Mouse (Mus musculus) midbrain, embryonic 11.5 days (tissue): ENCODE data around the gene Skint8. TPM values are rescaled to one million over a fixed set of nuclear protein-coding genes. Genes with fewer than 3 reads are reported as not detected.
"Not testable (repeated sequence)": the region's sequence is repeated elsewhere in the genome, so short reads cannot be mapped to it uniquely, and the experiment has no call there.

Source experiments
- ATAC-seq: fragments of 200-750 bp; cut with Nextera tagmentation; 2 replicates; pipeline ENCODE4 v1.8.0; 2017; ENCODE audit warnings: moderate TSS enrichment, moderate library complexity; ENCODE audit not compliant: low FRiP score
- DNase-seq: peaks from one replicate; pipeline ENCODE4 v3.0.0; 2015; ENCODE audit warnings: low spot score; ENCODE audit errors: missing footprints
- H3K27ac ChIP-seq: fragments of 300-500 bp; sonication (generic); 2 replicates; pipeline ENCODE4 v1.5.1; 2014; ENCODE audit warnings: low read depth, low read length
- H3K27me3 ChIP-seq: fragments of 300-500 bp; sonication (generic); 2 replicates; pipeline ENCODE4 v1.6.1; 2014; ENCODE audit warnings: mild to moderate bottlenecking, low read length, moderate library complexity, mixed read lengths; ENCODE audit not compliant: control insufficient read depth, insufficient read depth
- H3K36me3 ChIP-seq: fragments of 300-500 bp; sonication (generic); 2 replicates; pipeline ENCODE4 v1.6.1; 2014; ENCODE audit warnings: mild to moderate bottlenecking, low read length, moderate library complexity, mixed read lengths; ENCODE audit not compliant: control insufficient read depth, insufficient read depth
- H3K4me1 ChIP-seq: fragments of 300-500 bp; sonication (generic); 2 replicates; pipeline ENCODE4 v1.6.1; 2014; ENCODE audit warnings: low read length; ENCODE audit not compliant: control insufficient read depth, insufficient read depth
- H3K4me2 ChIP-seq: fragments of 300-500 bp; sonication (generic); 2 replicates; pipeline ENCODE4 v1.6.1; 2014; ENCODE audit warnings: mild to moderate bottlenecking, moderate library complexity
- H3K4me3 ChIP-seq: fragments of 300-500 bp; sonication (generic); 2 replicates; pipeline ENCODE4 v1.5.1; 2014; ENCODE audit warnings: low read depth, low read length
- H3K9ac ChIP-seq: fragments of 300-500 bp; sonication (generic); 2 replicates; pipeline ENCODE4 v1.6.1; 2014; ENCODE audit warnings: low read length
- H3K9me3 ChIP-seq: fragments of 300-500 bp; sonication (generic); 2 replicates; pipeline ENCODE4 v1.6.1; 2016; ENCODE audit warnings: low read length; ENCODE audit not compliant: control insufficient read depth
- WGBS: fragments of 180-500 bp; shearing (Covaris S2); extraction: QIAGEN DNeasy Blood & Tissue Kit; methylation state at CpG from one replicate; pipeline ENCODE4 v1.1.7; 2014; 5-methylcytosine and 5-hydroxymethylcytosine counted together
- polyA plus RNA-seq: library from polyadenylated mRNA; unstranded; fragments of >200 nt; fragmentation: Nextera tagmentation; extraction: Ambion mirVana; gene quantifications from 2 replicates; pipeline ENCODE4 v1.2.1, GENCODE M21; 2014

The Skint8 gene
- polyA plus RNA-seq, 1 experiment from 2014 or later = not detected

DNA sequence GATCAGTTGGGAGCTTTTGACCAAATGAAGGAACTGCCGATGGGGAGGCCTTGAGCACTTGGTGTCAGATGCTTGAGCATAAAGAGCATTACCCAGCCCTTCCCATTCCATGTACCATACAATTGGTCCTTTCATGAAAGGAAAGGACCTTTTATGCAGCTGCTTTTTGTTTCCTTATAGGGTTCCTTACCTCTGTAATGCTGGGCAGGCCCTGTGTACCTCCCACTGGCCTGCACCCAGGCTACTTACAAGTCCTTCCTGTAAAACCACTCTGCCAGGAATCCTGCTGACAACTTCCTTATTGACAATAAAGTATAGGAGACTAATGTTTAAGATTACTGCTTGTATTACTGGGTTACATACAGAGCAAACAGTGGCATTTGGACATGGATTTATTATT is 17.7 kb upstream of the Skint8 start:
- Histone ChIP-seq H3K27me3 (no peaks in the 10 kb centered on the region), H3K4me1 (no peaks in the 10 kb centered on the region), H3K27ac (no peak overlapping the region), H3K36me3 (no peaks in the 10 kb centered on the region), H3K4me3 (no peak overlapping the region), H3K9ac (no peak overlapping the region), H3K4me2 (no peak overlapping the region), H3K9me3 (no peaks in the 10 kb centered on the region)
- WGBS = 85% methylated on average over 1 of the region's 1 CpGs
- DNase-seq (no peak), ATAC-seq (no peak)

DNA sequence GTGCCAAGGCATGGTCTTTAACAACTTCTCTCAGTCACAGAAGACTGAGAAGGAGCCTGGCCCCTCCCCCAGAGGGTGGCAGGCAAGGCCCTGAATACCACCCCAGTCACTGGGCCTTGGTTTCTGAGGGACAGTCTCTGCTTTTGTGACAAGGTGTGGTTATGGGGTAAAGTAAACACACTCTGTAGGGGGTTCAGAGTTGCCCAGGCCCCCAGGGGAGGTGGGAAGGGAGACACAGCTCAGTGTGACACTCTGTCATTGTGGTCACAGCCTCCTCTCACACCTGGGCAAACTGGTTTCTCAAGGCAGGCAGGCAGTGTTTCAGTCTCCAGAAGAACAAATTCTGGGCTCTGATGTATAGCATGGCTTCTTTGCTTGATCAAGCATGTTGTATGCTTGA is 16.4 kb upstream of the Skint8 start, which contains the start of gene Slc5a9:
Slc5a9 (minus strand) TSS at position 144 of the 400 bp plus-strand sequence.
- DNase-seq (no peak), ATAC-seq (no peak)
- Histone ChIP-seq H3K4me2 (no peak within 1 kb of the TSS), H3K27ac (no peak within 1 kb of the TSS), H3K9me3 (no peaks in the 10 kb centered on the region), H3K4me3 (no peak within 1 kb of the TSS), H3K27me3 (no peaks in the 10 kb centered on the region), H3K36me3 (no peaks in the 10 kb centered on the region), H3K4me1 (no peaks in the 10 kb centered on the region), H3K9ac (no peak within 1 kb of the TSS)

DNA sequence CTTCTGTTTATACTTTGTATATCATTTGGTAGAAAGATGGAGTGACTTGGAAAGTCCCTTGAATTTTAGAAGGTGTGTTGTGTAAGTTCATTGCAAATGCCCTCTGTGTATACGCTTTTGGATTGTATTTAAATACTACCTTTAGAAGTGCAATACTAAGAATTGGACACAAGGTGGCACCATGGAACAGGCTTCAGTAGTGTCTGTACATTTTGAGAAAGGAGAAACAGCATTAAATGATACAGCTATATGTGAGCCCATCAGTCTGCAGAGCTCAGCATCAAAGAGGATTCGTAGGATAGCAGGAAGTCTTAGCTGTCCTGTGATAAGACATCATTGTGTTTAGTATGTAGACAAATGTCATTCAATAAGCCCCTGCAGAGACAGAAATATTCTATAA is 11.3 kb upstream of the Skint8 start:
- DNase-seq = peak; percentile 89
- ATAC-seq = peak; percentile 50; the same call in 1 of the 2 replicates

DNA sequence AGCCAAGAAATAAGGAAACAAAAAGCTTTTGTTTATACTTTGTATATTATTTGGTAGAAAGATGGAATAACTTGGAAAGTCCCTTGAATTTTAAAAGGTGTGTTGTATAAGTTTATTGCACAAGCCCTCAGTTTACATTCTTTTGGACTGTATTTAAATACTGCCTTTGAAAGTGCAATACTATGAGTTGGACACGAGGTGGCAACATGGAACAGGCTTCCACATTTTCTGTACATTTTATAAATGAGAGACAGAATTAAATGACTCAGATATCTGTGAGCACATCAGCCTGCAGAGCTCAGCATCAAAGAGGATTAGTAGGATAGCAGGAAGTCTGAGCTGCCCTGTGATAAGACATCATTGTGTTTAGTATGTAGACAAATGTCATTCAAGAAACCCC is 42.1 kb downstream of the Skint8 start:
- no peaks in the 10 kb centered on the region for H3K4me1 ChIP-seq
- WGBS = 23% methylated on average over 1 of the region's 1 CpGs
- H3K4me2 ChIP-seq = no peak overlapping the region
- no peaks in the 10 kb centered on the region for H3K36me3 ChIP-seq
- no peak overlapping the region for H3K27ac ChIP-seq
- H3K9me3 ChIP-seq = no peaks in the 10 kb centered on the region
- no peak overlapping the region for H3K9ac ChIP-seq
- DNase-seq (no peak), ATAC-seq (no peak)
- H3K4me3 ChIP-seq = no peak overlapping the region
- no peaks in the 10 kb centered on the region for H3K27me3 ChIP-seq

More for the DNA sequence above, 11.3 kb upstream of the Skint8 start:
- no peak overlapping the region for H3K4me3 ChIP-seq
- H3K4me1 ChIP-seq = no peaks in the 10 kb centered on the region
- no peaks in the 10 kb centered on the region for H3K27me3 ChIP-seq
- no peak overlapping the region for H3K27ac ChIP-seq
- no peak overlapping the region for H3K9ac ChIP-seq
- WGBS = 49% methylated on average over 2 of the region's 2 CpGs
- H3K4me2 ChIP-seq = no peak overlapping the region
- H3K9me3 ChIP-seq = no peaks in the 10 kb centered on the region
- no peaks in the 10 kb centered on the region for H3K36me3 ChIP-seq

DNA sequence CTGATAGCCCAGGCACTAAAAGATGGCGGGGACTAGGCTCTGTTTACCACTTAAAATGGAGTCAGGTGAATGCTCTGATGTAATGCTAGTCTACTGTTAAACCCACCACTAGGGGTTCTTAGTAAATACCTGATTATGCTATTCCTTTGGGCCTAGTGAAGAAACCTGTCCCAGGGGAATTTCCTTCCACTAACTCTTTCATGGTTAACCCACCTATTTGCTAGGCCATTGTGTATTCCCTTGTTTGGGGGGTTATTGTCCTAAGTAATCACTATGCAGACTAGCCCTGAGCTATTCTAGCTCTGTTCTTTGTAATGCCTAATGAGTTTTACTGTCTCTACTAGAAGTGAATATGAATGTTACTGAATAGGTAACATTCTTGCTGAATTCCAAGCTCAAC is 44.0 kb downstream of the Skint8 start:
- not testable (repeated sequence) for H3K27ac ChIP-seq, H3K27me3 ChIP-seq, H3K9ac ChIP-seq, H3K9me3 ChIP-seq, H3K4me3 ChIP-seq, H3K36me3 ChIP-seq, H3K4me2 ChIP-seq, H3K4me1 ChIP-seq, ATAC-seq, DNase-seq
- 79% methylated on average over 1 of the region's 1 CpGs for WGBS

DNA sequence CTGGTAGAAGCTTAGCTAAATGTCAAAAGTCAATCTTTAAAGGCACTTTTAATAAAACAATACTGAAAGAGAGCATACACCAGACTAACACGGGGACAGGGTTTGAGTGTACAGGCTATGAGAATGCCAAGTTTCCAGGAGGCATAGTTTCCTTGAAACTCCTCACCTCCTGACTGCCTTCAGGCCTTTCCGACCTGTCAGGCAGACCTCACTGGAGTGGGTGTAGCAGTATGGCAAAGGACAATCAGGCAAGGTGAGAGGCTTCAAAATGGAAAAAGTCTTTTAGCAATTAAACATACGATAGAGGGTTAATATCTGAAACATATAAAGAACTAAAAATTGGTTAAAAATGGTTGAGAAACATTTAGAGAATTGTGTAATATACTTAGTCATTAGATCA is 44.5 kb downstream of the Skint8 start:
- 74% methylated on average over 3 of the region's 3 CpGs for WGBS
- H3K4me1 ChIP-seq = no peaks in the 10 kb centered on the region
- no peak overlapping the region for H3K9ac ChIP-seq
- H3K36me3 ChIP-seq = no peaks in the 10 kb centered on the region
- DNase-seq (no peak), ATAC-seq (no peak)
- no peak overlapping the region for H3K27ac ChIP-seq
- no peak overlapping the region for H3K4me2 ChIP-seq
- no peak overlapping the region for H3K4me3 ChIP-seq
- no peaks in the 10 kb centered on the region for H3K9me3 ChIP-seq
- H3K27me3 ChIP-seq = no peaks in the 10 kb centered on the region

DNA sequence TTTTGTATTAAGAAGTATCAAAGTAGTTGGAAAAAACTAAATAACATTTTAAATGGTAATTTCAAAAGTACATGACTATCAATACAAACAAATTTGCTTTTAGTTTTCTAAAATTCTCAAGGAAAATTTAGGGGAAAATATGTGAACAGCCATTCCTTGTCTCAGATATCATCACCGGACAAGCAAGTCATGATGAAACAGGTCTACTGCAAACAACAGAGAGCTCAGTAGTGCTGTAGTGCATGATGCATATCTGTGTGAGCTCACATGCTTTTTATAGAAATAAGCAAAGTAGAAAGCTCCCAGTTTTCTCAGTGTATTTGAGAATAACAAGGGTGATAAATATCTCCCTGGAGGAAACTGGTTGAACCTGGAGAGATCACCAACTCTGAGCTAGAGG is 53.4 kb downstream of the Skint8 start, which contains the start of gene Skint7:
Skint7 (plus strand) TSS at position 301 of the 400 bp plus-strand sequence.
- H3K27ac ChIP-seq = no peak within 1 kb of the TSS
- no peaks in the 10 kb centered on the region for H3K27me3 ChIP-seq
- H3K36me3 ChIP-seq = no peaks in the 10 kb centered on the region
- no peak within 1 kb of the TSS for H3K4me3 ChIP-seq
- WGBS = 94% methylated on average over 1 of the region's 1 CpGs
- no peaks in the 10 kb centered on the region for H3K4me1 ChIP-seq
- no peak within 1 kb of the TSS for H3K4me2 ChIP-seq
- DNase-seq (no peak), ATAC-seq (no peak)
- no peak within 1 kb of the TSS for H3K9ac ChIP-seq
- H3K9me3 ChIP-seq = no peaks in the 10 kb centered on the region

Other genes starting within 250 kb of the Skint8 start
- 27.6 and 34.3 TPM in 2 replicates for gene Spata6, start 199.4 kb upstream of the Skint8 start, polyA plus RNA-seq
- gene Slc5a9, start 16.5 kb upstream of the Skint8 start, polyA plus RNA-seq = 0.12 TPM in 1 of 2 replicates, not detected in the other
- gene Skint7, start 53.5 kb downstream of the Skint8 start, polyA plus RNA-seq = not detected in 2 replicates
- gene Skint1, start 86.9 kb downstream of the Skint8 start, polyA plus RNA-seq = not detected in 2 replicates
- gene Skint4, start 152.6 kb downstream of the Skint8 start, polyA plus RNA-seq = not detected in 2 replicates